Mouse (Mus musculus): ENCODE results near the gene Kif21b.

GRCm38 (mm10) chr1:136103696-136104095, 27.5 kb upstream of the Kif21b start:
- TF ChIP-seq POLR2A (IDR thresholded peaks at IDR 0.05; ENCODE audit: insufficient read length, low read depth) (no peak), MYOG (IDR thresholded peaks at IDR 0.05; ENCODE audit: control insufficient read depth in 1 of 3, insufficient read depth in 1 of 3, insufficient read length in 2 of 3, low read depth in 2 of 3) (no peak), MAX (IDR thresholded peaks at IDR 0.05; ENCODE audit: low read depth) (no peak), USF1 (IDR thresholded peaks at IDR 0.05; ENCODE audit: low read depth) (no peak), SRF (IDR thresholded peaks at IDR 0.05; ENCODE audit: control insufficient read depth, insufficient read length, low read depth) (no peak), POLR2AphosphoS2 (IDR thresholded peaks at IDR 0.05; ENCODE audit: insufficient read length, low read depth) (no peak), REST (IDR thresholded peaks at IDR 0.05; ENCODE audit: insufficient read depth, insufficient read length) (no peak), E2F4 (IDR thresholded peaks at IDR 0.05; ENCODE audit: insufficient read depth) (no peak), TCF12 (IDR thresholded peaks at IDR 0.05; ENCODE audit: insufficient read depth, poor library complexity, severe bottlenecking) (no peak)

All from myocyte (in vitro differentiated cells).